Mouse (Mus musculus) thymus, adult 2 months (tissue): ENCODE data around the gene Fbp1.

Experiments
- CTCF ChIP-seq: fragments of 200-500 bp; IDR thresholded peaks from 2 replicates; pipeline ENCODE4 v1.5.1; 2012; ENCODE audit warnings: mild to moderate bottlenecking, control low read depth, low read length, moderate library complexity, borderline replicate concordance; ENCODE audit not compliant: control insufficient read depth, poor library complexity, insufficient read depth; ENCODE audit errors: extremely low read depth
- POLR2A ChIP-seq: fragments of 200-500 bp; IDR thresholded peaks from 2 replicates; pipeline ENCODE4 v1.6.1; 2012; ENCODE audit warnings: mild to moderate bottlenecking, low read length, control low read depth, moderate library complexity; ENCODE audit not compliant: control insufficient read depth, poor library complexity, insufficient read depth; ENCODE audit errors: extremely low read depth

DNA sequence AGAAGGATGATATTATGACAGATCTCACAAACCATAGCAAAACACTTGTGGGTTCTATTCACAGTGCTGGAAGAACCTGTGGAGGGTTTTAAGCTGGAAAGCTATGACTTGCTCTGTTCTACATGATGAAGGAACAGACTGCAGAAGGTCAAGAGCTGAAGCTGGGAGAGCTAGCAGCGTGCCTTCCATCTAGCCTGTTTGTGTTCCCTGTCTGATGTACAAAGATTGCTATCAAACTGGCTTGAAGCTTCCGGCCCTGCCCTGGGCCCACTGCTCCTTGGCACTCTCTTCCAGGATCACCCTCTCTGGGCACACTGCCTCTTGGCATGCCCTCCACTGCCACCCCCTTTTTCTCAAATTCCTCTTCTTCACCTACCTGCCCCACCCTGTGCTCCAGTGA, 1.2 kb upstream of the Fbp1 start:
- no peak for TF ChIP-seq CTCF
- TF ChIP-seq POLR2A, result no peak
